Mouse (Mus musculus): ENCODE measurements around the gene Itgav.

Itgav gene

GRCm38 (mm10) chr2:83816147-83816546 is 92.0 kb downstream of the Itgav start:
- no peak for DNase-seq

GRCm38 (mm10) chr2:83825161-83825560 is 101.0 kb downstream of the Itgav start:
- no peak for DNase-seq

- DNase-seq: no peak
Measured at GRCm38 (mm10) chr2:83828895-83829539, 104.8 kb downstream of the Itgav start.

GRCm38 (mm10) chr2:83832903-83833302 is 108.7 kb downstream of the Itgav start:
- no peak for DNase-seq

- no peak for DNase-seq
Measured at GRCm38 (mm10) chr2:83835313-83836070, 111.3 kb downstream of the Itgav start.

GRCm38 (mm10) chr2:83848495-83848894 is 124.3 kb downstream of the Itgav start:
- no peak for DNase-seq

GRCm38 (mm10) chr2:83853423-83853822 is 129.2 kb downstream of the Itgav start:
- DNase-seq: no peak

GRCm38 (mm10) chr2:83856236-83856635 is 132.0 kb downstream of the Itgav start:
- no peak for DNase-seq
